Mouse (Mus musculus) B cell, adult 2 months (primary cell): ENCODE results near the gene Zrsr1.

Experiments used
- DNase-seq, 2 experiments: peaks; one replicate each; pipeline ENCODE4 v3.0.0; 2022

Gene Zrsr1

DNA sequence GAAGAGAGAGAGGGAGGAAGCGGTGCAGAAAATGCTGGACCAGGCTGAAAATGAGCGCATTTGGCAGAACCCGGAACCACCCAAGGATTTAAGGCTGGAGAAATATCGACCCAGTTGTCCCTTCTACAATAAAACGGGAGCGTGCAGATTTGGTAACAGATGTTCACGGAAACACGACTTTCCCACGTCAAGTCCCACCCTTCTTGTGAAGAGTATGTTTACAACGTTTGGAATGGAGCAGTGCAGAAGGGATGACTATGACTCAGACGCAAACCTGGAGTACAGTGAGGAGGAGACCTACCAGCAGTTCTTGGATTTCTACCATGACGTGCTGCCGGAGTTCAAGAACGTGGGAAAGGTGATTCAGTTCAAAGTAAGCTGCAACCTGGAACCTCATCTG is 1.8 kb downstream of the Zrsr1 start:
- no peak for DNase-seq

DNA sequence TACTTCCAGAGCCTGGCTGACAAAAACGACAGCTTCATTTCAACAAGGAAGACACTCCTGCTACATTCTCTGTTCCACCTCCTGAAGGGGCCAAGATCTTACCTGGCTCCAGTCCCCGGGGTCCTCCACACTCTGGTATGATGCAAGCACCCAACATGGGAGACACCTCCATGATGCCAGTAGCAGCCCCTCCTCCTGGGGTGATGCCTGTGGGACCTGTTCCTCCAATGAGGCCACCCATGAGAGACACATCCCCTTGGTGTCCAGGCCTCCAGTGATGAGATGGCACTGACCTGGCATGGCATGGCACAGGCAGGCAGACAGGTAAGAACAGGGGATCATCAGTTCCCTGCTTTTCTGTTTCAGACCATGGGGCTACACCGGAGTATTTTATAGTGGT is 6.4 kb downstream of the Zrsr1 start:
- DNase-seq, result no peak

GRCm38 (mm10) chr11:22978711-22979110 is 6.9 kb downstream of the Zrsr1 start:
- DNase-seq, result no peak

GRCm38 (mm10) chr11:22979221-22979620 is 7.4 kb downstream of the Zrsr1 start:
- no peak for DNase-seq

- DNase-seq, result no peak
Measured at GRCm38 (mm10) chr11:22981041-22981440, 9.2 kb downstream of the Zrsr1 start.

DNA sequence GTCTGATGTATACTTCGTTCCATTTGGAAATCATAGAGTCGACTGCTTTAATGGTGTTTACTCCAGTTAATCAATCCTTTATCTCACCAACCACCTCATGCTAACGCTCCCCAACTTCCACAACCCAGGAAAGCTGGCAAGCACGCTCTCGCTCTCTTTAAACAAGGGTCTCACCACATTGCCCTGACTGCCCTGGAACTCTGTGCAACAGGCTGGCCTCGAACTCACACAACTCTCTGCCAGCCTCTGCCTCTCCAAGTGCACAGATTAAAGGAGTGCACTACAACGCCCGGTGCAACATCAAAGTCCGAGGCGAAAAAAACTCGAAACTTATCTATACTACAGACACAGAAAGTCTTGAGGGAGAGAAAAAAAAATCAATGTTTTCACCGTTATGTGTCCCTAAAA is 9.7 kb downstream of the Zrsr1 start:
- no peak for DNase-seq

- DNase-seq, result peak; percentile 96
Measured at GRCm38 (mm10) chr11:22981984-22982757, 10.4 kb downstream of the Zrsr1 start, which contains the start of the genes Gm28048 and Commd1. TSS of gene Gm28048 (minus strand) at chr11:22982090. TSS of gene Commd1 (minus strand) at chr11:22982382.

GRCm38 (mm10) chr11:22982846-22983245 is 11.0 kb downstream of the Zrsr1 start:
- DNase-seq, result no peak

DNA sequence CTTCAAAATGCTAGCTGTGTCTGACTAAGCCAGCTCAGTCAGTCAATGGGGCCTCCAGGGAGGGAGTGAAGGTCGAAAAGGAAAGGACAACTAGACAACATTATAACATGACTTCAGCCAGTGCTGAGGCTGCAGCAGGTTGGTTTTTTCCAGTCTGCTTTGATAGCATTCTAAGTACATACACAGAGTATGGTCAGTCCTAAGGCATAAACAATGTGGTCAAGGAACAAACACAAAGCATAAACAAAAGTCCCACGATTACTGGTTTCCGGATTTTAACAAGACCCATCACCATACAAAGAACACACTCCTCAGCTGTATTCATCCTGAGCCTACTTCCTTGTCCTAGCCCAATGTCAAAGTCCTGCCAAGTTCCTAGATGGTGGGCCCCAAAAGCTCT is 13.7 kb downstream of the Zrsr1 start:
- no peak for DNase-seq

- peak; percentile 65 to 68 for DNase-seq
Measured at GRCm38 (mm10) chr11:22987357-22987756, 15.6 kb downstream of the Zrsr1 start.

GRCm38 (mm10) chr11:22989786-22990185 is 18.0 kb downstream of the Zrsr1 start:
- DNase-seq, result no peak

DNA sequence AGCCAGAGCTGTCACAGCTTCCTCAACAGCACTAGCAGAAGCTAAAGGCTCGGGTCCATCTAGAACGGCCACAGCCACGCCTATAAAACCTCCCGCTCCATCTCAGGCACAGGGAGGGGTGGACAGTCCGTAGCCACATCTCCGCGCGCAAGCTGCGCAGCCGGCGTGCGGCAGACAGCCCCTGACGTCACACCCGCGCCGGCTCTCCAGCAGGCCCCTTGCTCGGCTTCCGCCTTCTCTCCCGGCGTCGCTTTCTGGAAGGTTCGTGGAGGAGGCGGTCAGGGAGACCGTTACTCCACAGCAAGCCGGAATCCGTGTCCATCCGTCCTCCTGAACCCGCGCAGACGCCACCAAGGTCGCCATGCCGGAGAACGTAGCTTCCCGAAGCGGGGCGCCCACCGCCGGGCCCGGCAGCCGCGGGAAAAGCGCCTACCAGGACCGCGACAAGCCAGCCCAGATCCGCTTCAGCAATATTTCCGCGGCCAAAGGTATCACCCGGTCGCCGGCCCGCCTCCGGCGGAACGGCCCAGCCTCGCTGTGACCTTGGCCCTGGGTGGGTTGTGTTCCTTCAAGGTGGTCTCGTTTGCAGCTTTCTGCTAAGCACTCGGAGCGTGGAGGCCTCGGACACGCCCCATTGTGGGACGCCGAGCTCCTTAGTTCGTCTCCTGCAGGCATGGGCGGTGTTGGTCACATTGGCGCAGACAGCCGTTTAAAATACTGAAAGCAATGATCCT is 18.8 kb downstream of the Zrsr1 start, which contains the start of gene Cct4:
Gene Cct4 (plus strand): TSS at position 127 of the 734 bp plus-strand sequence.
- peak; percentile 93 to 95 for DNase-seq

- DNase-seq, result no peak
Measured at GRCm38 (mm10) chr11:22991218-22991835, 19.5 kb downstream of the Zrsr1 start.

GRCm38 (mm10) chr11:22994271-22994670 is 22.5 kb downstream of the Zrsr1 start:
- no peak for DNase-seq

DNA sequence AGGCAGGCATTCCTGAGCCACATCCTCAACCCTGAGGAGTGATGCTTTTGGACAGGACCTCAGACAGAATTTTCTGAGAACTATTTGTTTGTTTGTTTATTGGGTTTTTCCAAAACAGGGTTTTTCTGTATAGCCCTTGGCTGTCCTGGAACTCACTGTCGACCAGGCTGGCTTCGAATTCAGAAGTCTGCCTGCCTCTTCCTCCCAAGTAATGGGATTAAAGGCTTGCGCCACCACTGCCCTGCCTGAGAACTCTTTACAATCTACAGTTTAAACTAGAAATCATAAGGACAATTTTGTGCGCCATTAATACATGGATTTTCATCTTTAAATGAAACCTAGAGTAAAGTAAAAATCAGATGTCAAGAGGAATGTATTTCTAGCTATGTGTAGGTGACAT is 23.7 kb downstream of the Zrsr1 start:
- no peak for DNase-seq

DNA sequence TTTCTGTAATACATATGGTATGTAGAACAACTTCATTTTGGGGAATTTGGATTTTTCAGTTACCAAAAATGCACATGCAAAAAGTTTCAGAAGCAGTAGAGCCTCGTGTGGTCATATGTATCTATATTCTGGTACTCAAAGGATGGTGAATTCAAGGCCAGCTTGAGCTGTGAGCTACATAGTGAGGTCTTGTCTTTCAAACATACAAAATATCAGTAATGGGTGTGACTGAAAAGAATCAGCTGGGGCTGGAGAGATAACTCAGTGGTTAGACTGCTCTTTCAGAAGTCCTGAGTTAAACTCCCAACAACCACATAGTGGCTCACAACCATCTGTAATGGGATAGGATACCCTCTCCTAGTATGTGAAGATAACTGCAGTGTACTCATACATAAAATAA is 26.5 kb downstream of the Zrsr1 start:
- DNase-seq, result no peak

DNA sequence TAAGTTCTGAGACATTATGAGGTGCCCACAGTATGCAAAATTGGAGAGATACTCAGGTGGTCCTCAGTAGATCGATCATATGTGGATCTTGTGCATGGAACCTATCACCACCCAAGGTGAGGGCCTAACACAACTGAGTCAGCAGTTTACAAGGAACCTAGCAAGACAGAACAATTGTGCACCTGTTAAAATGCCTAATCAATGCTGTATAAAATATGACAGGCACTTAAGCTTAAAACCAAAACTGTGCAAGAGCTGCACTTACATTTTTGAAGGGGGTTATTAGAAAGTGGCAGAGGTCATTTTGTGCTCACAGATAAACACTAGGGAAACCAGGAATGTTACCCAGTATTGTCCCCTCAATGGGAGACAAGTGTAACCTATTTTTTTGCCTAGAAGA is 33.5 kb downstream of the Zrsr1 start:
- DNase-seq, result no peak

- no peak for DNase-seq
Measured at GRCm38 (mm10) chr11:23007166-23007480, 35.3 kb downstream of the Zrsr1 start.

DNA sequence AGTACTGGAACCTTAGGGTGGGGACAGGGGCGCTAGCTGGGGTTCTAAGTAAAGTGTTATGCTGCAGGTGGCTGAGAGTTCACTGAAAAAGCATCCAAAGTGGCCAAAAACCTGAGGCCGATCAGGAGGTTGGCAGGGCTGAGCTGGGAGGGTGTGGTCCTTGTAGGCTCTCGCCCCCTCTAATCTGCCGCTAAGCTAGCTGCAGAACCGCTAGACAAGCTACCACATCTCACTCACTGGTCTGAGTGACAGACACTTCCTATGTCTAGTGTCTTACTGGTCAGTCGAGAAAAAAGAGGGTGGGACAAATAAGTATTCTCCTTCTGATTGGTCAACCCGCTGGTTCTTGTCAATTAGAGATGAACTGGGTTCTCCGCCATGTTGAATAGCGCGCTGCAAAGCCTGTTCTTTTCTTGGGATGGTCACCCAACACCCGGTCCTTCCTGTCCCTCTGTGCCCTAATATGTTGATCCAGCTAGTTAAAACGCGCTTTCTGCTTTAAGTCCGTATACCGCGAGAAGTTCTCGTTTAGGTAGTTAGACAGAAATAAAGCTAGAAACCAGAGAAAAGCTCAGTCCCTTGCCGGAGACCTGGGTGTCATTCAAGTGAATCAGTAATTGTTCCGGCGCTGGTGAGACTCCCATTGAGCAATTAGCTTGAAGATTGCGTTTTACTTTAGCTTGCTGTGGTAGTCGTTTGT is 35.8 kb downstream of the Zrsr1 start, which contains the start of gene Fam161a:
Gene Fam161a (plus strand): TSS at position 51 of the 700 bp plus-strand sequence.
- DNase-seq, result peak; percentile 75 to 78

DNA sequence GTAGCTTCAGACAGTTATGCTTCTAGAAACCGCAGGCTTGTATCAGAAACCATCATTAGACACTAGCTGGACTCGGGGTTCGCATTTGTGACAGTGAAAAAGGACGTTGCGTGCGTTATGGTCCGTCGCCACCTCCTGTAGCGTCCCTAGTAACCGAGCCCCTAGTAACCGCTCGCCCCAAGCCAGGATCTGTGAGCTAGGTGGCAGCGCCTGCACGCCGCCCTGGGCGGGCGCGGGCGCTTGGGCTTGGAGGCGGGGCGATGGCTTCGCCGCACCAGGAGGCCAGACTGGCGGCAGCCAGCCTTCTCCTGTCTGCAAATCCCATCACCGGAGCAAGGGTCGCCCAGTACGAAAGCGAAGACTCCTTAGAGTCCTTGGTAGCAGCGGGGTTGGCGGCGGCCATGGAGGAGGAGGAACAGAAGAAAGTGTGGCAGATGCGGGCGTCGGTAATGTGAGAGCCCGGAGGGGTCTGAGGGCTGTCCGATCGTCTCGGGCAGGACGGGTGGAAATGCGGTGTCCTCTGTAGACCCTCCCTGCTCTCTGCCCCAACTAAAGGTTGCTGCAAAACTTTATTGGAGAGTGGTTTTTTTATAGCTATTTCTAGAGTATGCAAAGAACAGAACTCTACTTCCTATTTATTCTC is 36.5 kb downstream of the Zrsr1 start:
- DNase-seq, result peak; percentile 79

GRCm38 (mm10) chr11:23008824-23009200 is 37.0 kb downstream of the Zrsr1 start:
- no peak for DNase-seq

DNA sequence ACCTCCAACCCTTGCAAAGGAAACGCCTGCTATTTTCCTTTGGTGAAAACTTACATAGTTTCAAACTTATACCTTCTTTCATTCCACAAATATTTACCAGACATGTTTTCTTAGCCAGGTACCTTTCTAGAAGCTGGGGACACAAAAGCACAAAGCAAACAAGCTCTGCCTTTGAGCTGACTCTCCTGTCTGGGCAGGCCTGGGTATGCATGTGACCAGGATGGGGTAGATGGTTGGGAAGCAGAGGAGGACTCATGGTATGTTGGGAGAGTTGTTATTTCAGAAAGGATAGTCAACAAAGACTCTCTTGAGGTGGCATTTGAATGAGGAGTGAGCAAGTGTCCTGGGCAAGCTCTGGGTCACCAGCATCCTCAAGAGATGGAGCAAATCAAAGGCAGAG is 41.3 kb downstream of the Zrsr1 start:
- no peak for DNase-seq
